Mouse (Mus musculus) liver, embryonic 16.5 days (tissue): Measurements from ENCODE around the gene Kat6b. TPM values are rescaled to one million over a fixed set of nuclear protein-coding genes. Genes with fewer than 3 reads are reported as not detected.
A peak's percentile ranks its signal among the peaks of the same experiment; 100 is the strongest.

Experiments
- ATAC-seq: fragments of 200-750 bp; cut with Nextera tagmentation; 2 replicates; pipeline ENCODE4 v1.8.0; 2017; ENCODE audit warnings: low read depth, mild to moderate bottlenecking, moderate number of reproducible peaks, moderate library complexity
- H3K27ac ChIP-seq: fragments of 300-500 bp; sonication (generic); 2 replicates; pipeline ENCODE4 v1.5.1; 2014; ENCODE audit warnings: mild to moderate bottlenecking, low read length
- H3K27me3 ChIP-seq: fragments of 300-500 bp; sonication (generic); 2 replicates; pipeline ENCODE4 v1.6.1; 2014; ENCODE audit warnings: low read depth, low read length, mixed read lengths; ENCODE audit not compliant: control insufficient read depth, insufficient read depth
- H3K36me3 ChIP-seq: fragments of 300-500 bp; sonication (generic); 2 replicates; pipeline ENCODE4 v1.6.1; 2014; ENCODE audit warnings: mild to moderate bottlenecking; ENCODE audit not compliant: control insufficient read depth, insufficient read depth
- H3K4me1 ChIP-seq: fragments of 300-500 bp; sonication (generic); 2 replicates; pipeline ENCODE4 v1.6.1; 2014; ENCODE audit warnings: low read depth, low read length, mixed read lengths; ENCODE audit not compliant: control insufficient read depth
- H3K4me2 ChIP-seq: fragments of 300-500 bp; sonication (generic); 2 replicates; pipeline ENCODE4 v1.6.1; 2014; ENCODE audit warnings: low read depth, low read length, mixed read lengths
- H3K4me3 ChIP-seq: fragments of 300-500 bp; sonication (generic); 2 replicates; pipeline ENCODE4 v1.5.1; 2014; ENCODE audit warnings: low read depth, mild to moderate bottlenecking, low read length
- H3K9ac ChIP-seq: fragments of 300-500 bp; sonication (generic); 2 replicates; pipeline ENCODE4 v1.6.1; 2014; ENCODE audit warnings: low read depth, low read length
- H3K9me3 ChIP-seq: fragments of 300-500 bp; sonication (generic); replicated peaks from 2 replicates; pipeline ENCODE4 v1.6.1; 2016; ENCODE audit warnings: low read length; ENCODE audit not compliant: control insufficient read depth
- WGBS: fragments of 180-500 bp; shearing (Covaris S2); extraction: QIAGEN DNeasy Blood & Tissue Kit; methylation state at CpG from one replicate; pipeline ENCODE4 v1.1.7; 2014; ENCODE audit not compliant: insufficient replicate concordance; 5-methylcytosine and 5-hydroxymethylcytosine counted together
- polyA plus RNA-seq: library from polyadenylated mRNA; unstranded; fragments of >200 nt; fragmentation: Nextera tagmentation; extraction: Ambion mirVana; gene quantifications from 2 replicates; pipeline ENCODE4 v1.2.1, GENCODE M21; 2015

The Kat6b gene
- polyA plus RNA-seq, 1 experiment from 2014 or later = 1.7 TPM

GRCm38 (mm10) chr14:21568821-21569220, 87.6 kb downstream of the Kat6b start:
- H3K27me3 ChIP-seq = no peaks in the 10 kb centered on the region
- H3K4me1 ChIP-seq = no peaks in the 10 kb centered on the region
- no peak overlapping the region for H3K27ac ChIP-seq
- H3K9me3 ChIP-seq = no peaks in the 10 kb centered on the region
- no peak overlapping the region for H3K4me2 ChIP-seq
- no peak overlapping the region for H3K9ac ChIP-seq
- H3K36me3 ChIP-seq = no peaks in the 10 kb centered on the region
- no peak for ATAC-seq
- WGBS = 82% methylated on average over 7 of the region's 7 CpGs
- H3K4me3 ChIP-seq = no peak overlapping the region

GRCm38 (mm10) chr14:21574686-21575309, 93.6 kb downstream of the Kat6b start:
- 41% methylated on average over 8 of the region's 8 CpGs for WGBS
- no peaks in the 10 kb centered on the region for H3K27me3 ChIP-seq
- no peaks in the 10 kb centered on the region for H3K4me1 ChIP-seq
- no peak overlapping the region for H3K27ac ChIP-seq
- ATAC-seq = no peak
- no peaks in the 10 kb centered on the region for H3K9me3 ChIP-seq
- H3K9ac ChIP-seq = no peak overlapping the region
- no peak overlapping the region for H3K4me3 ChIP-seq
- H3K4me2 ChIP-seq = no peak overlapping the region
- no peaks in the 10 kb centered on the region for H3K36me3 ChIP-seq

GRCm38 (mm10) chr14:21576867-21577266, 95.6 kb downstream of the Kat6b start:
- Histone ChIP-seq H3K27ac (no peak overlapping the region), H3K9ac (no peak overlapping the region), H3K36me3 (no peaks in the 10 kb centered on the region), H3K4me1 (no peaks in the 10 kb centered on the region; the same call in 1 of the 2 replicates), H3K9me3 (no peaks in the 10 kb centered on the region), H3K4me3 (no peak overlapping the region), H3K4me2 (no peak overlapping the region), H3K27me3 (no peaks in the 10 kb centered on the region)
- 73% methylated on average over 8 of the region's 8 CpGs for WGBS
- ATAC-seq = no peak

- Histone ChIP-seq H3K4me3 (no peak overlapping the region), H3K4me1 (peaks cover 8% of the 10 kb centered on the region), H3K27ac (no peak overlapping the region), H3K27me3 (no peaks in the 10 kb centered on the region), H3K4me2 (no peak overlapping the region), H3K9ac (no peak overlapping the region), H3K36me3 (no peaks in the 10 kb centered on the region), H3K9me3 (no peaks in the 10 kb centered on the region)
- 32% methylated on average over 4 of the region's 4 CpGs for WGBS
- ATAC-seq = no peak
Measured at GRCm38 (mm10) chr14:21581198-21581597, 100.0 kb downstream of the Kat6b start.

- no peaks in the 10 kb centered on the region for H3K27me3 ChIP-seq
- 73% methylated on average over 3 of the region's 3 CpGs for WGBS
- peaks cover 8% of the 10 kb centered on the region for H3K4me1 ChIP-seq
- H3K27ac ChIP-seq = no peak overlapping the region
- no peak overlapping the region for H3K9ac ChIP-seq
- H3K4me3 ChIP-seq = no peak overlapping the region
- no peak for ATAC-seq
- no peaks in the 10 kb centered on the region for H3K9me3 ChIP-seq
- no peak overlapping the region for H3K4me2 ChIP-seq
- H3K36me3 ChIP-seq = no peaks in the 10 kb centered on the region
Measured at GRCm38 (mm10) chr14:21582301-21582700, 101.1 kb downstream of the Kat6b start.

GRCm38 (mm10) chr14:21583051-21583450, 101.8 kb downstream of the Kat6b start:
- ATAC-seq = no peak
- H3K4me2 ChIP-seq = no peak overlapping the region
- no peaks in the 10 kb centered on the region for H3K27me3 ChIP-seq
- no peaks in the 10 kb centered on the region for H3K36me3 ChIP-seq
- no peak overlapping the region for H3K4me3 ChIP-seq
- H3K9me3 ChIP-seq = no peaks in the 10 kb centered on the region
- no peak overlapping the region for H3K27ac ChIP-seq
- WGBS = 76% methylated on average over 6 of the region's 6 CpGs
- peaks cover 8% of the 10 kb centered on the region for H3K4me1 ChIP-seq
- no peak overlapping the region for H3K9ac ChIP-seq

GRCm38 (mm10) chr14:21583868-21584267, 102.6 kb downstream of the Kat6b start:
- 30% methylated on average over 5 of the region's 5 CpGs for WGBS
- no peak overlapping the region for H3K9ac ChIP-seq
- H3K4me2 ChIP-seq = no peak overlapping the region

GRCm38 (mm10) chr14:21584468-21585135, 103.4 kb downstream of the Kat6b start:
- Histone ChIP-seq H3K27me3 (no peaks in the 10 kb centered on the region), H3K4me3 (no peak overlapping the region)
- 43% methylated on average over 6 of the region's 6 CpGs for WGBS

More at GRCm38 (mm10) chr14:21583868-21584267, 102.6 kb downstream of the Kat6b start:
- no peaks in the 10 kb centered on the region for H3K27me3 ChIP-seq
- H3K9me3 ChIP-seq = no peaks in the 10 kb centered on the region
- peaks cover 8% of the 10 kb centered on the region for H3K4me1 ChIP-seq
- no peaks in the 10 kb centered on the region for H3K36me3 ChIP-seq
- ATAC-seq = peak; percentile 71
- H3K4me3 ChIP-seq = no peak overlapping the region
- no peak overlapping the region for H3K27ac ChIP-seq

GRCm38 (mm10) chr14:21585491-21586251, 104.4 kb downstream of the Kat6b start:
- no peak overlapping the region for H3K9ac ChIP-seq
- no peak overlapping the region for H3K4me2 ChIP-seq
- peaks cover 8% of the 10 kb centered on the region for H3K4me1 ChIP-seq
- ATAC-seq = no peak
- 62% methylated on average over 8 of the region's 8 CpGs for WGBS
- no peaks in the 10 kb centered on the region for H3K27me3 ChIP-seq
- no peak overlapping the region for H3K4me3 ChIP-seq
- H3K9me3 ChIP-seq = no peaks in the 10 kb centered on the region
- H3K36me3 ChIP-seq = no peaks in the 10 kb centered on the region
- H3K27ac ChIP-seq = no peak overlapping the region

More at GRCm38 (mm10) chr14:21584468-21585135, 103.4 kb downstream of the Kat6b start:
- Histone ChIP-seq H3K4me1 (peaks cover 8% of the 10 kb centered on the region), H3K27ac (no peak overlapping the region), H3K9me3 (no peaks in the 10 kb centered on the region), H3K36me3 (no peaks in the 10 kb centered on the region), H3K4me2 (no peak overlapping the region), H3K9ac (no peak overlapping the region)
- peak; percentile 43; the same call in 1 of the 2 replicates for ATAC-seq
